Mouse (Mus musculus): Measurements from ENCODE around the gene Mrps7. TPM values are rescaled to one million over a fixed set of nuclear protein-coding genes. Genes with fewer than 3 reads are reported as not detected.

The Mrps7 gene
- total and polyA plus RNA-seq, 3 experiments = 34.3 to 61.1 (median 52.8) TPM

DNA sequence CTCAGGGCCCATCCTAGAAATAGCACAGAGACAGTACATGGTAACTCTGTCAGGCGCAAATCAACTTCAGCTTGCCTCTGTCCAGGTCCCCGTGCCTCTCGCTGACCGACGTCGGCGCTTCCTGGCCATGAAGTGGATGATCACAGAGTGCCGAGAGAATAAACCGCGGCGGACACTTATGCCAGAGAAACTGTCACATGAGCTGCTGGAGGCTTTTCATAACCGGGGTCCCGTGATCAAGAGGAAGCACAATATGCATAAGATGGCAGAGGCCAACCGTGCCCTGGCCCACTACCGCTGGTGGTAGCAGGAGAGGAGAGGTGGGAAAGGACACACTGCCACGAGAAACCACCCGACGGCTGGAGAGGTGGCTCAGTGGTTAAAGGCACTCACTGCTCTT is 3.0 kb downstream of the Mrps7 start:
- Histone ChIP-seq H3K9me3 (replicated peaks) (no peaks in the 10 kb centered on the region), H3K36me3 (replicated peaks) (peaks cover 78% of the 10 kb centered on the region), H3K27me3 (ENCODE audit: insufficient read depth, low read length) (no peaks in the 10 kb centered on the region), H3K4me3 (ENCODE audit: low read depth, low read length) (no peak overlapping the region), H3K4me1 (ENCODE audit: insufficient read depth, low read depth, low read length) (peaks cover 74% of the 10 kb centered on the region)
- ATAC-seq (ENCODE audit: extremely low read depth, insufficient number of reproducible peaks, low FRiP score, poor library complexity, severe bottlenecking) (no peak), DNase-seq (ENCODE audit: low spot score) (no peak)
- no peak for TF ChIP-seq TAL1 (conservative IDR thresholded peaks at IDR 0.05; ENCODE audit: low read depth, low read length)
- no peak for TF ChIP-seq CTCF (IDR thresholded peaks at IDR 0.05; ENCODE audit: low read depth, low read length)
- no peak for TF ChIP-seq POLR2AphosphoS5 (IDR thresholded peaks at IDR 0.05; ENCODE audit: insufficient replicate concordance, low read depth, low read length)
- TF ChIP-seq GATA2 (IDR thresholded peaks at IDR 0.05; ENCODE audit: borderline replicate concordance, low read depth, low read length) = no peak
- no peak for TF ChIP-seq GATA1 (IDR thresholded peaks at IDR 0.05; ENCODE audit: borderline replicate concordance, low read length)

DNA sequence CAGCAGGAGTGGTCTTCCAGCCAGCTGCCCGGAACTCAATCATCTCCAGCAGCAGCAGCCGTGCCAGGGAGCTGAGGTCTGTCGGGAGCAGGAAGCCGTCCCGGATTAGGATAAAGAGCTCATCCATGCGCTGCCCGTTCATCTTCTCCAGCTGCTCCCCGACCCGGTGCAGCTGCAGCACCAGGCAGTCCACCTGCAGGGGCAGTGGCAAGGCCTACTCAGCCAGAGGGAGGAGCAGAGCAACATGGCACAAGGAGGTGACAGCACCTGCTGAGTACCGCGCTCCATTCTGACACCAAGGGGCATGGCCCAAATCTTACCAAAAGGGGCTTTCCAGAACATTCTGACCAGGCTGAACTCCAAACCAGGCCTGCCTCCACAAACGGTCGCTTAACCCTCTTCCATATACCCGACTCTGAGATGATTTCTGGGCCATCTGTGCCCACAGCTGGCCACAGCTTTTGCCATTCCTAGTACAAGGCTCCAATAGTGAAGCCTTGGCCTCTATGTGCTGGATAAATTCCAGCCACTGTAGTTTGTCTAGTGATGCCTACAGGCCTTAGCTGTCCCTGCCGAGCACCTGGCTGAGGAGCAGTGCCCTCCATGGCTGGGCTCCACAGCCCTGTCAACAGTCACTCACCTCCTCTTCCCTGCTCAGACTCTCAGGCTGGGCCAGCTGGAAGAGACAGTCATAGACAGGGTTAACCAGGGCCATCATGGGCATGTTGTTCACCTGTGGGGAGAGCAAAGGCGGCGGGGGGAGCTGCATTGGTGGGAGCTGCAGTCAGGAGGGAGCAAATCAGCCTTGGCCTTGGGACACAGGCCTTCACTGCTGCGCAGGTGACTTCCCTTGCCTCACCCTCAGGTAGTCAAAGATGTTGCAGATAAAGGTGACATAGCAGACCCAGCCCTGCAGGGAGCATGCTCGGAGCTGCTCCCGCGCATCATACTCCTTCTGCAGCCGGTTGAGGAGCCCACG is 5.0 kb downstream of the Mrps7 start:
- no peaks in the 10 kb centered on the region for H3K9me3 ChIP-seq (replicated peaks)
- H3K4me3 ChIP-seq (ENCODE audit: low read depth, low read length) = peak overlapping the region; percentile 25; the same call in 1 of the 2 replicates
- no peak for ATAC-seq (ENCODE audit: extremely low read depth, insufficient number of reproducible peaks, low FRiP score, poor library complexity, severe bottlenecking)
- peaks cover 79% of the 10 kb centered on the region for H3K4me1 ChIP-seq (ENCODE audit: insufficient read depth, low read depth, low read length)
- TF ChIP-seq GATA2 (IDR thresholded peaks at IDR 0.05; ENCODE audit: borderline replicate concordance, low read depth, low read length) = no peak
- no peak for TF ChIP-seq CTCF (IDR thresholded peaks at IDR 0.05; ENCODE audit: low read depth, low read length)
- TF ChIP-seq GATA1 (IDR thresholded peaks at IDR 0.05; ENCODE audit: borderline replicate concordance, low read length) = no peak
- no peak for TF ChIP-seq TAL1 (conservative IDR thresholded peaks at IDR 0.05; ENCODE audit: low read depth, low read length)
- TF ChIP-seq POLR2AphosphoS5 (IDR thresholded peaks at IDR 0.05; ENCODE audit: insufficient replicate concordance, low read depth, low read length) = no peak
- DNase-seq (ENCODE audit: low spot score) = no peak
- H3K36me3 ChIP-seq (replicated peaks) = peaks cover 71% of the 10 kb centered on the region
- no peaks in the 10 kb centered on the region for H3K27me3 ChIP-seq (ENCODE audit: insufficient read depth, low read length)

GRCm38 (mm10) chr11:115609576-115609975 is 5.9 kb downstream of the Mrps7 start:
- Histone ChIP-seq H3K27me3 (ENCODE audit: insufficient read depth, low read length) (no peaks in the 10 kb centered on the region), H3K4me1 (ENCODE audit: insufficient read depth, low read depth, low read length) (peaks cover 85% of the 10 kb centered on the region), H3K4me3 (ENCODE audit: low read depth, low read length) (peak overlapping the region; percentile 25; the same call in 1 of the 2 replicates), H3K9me3 (replicated peaks) (no peaks in the 10 kb centered on the region), H3K36me3 (replicated peaks) (peaks cover 79% of the 10 kb centered on the region)
- no peak for DNase-seq (ENCODE audit: low spot score)
- ATAC-seq (ENCODE audit: extremely low read depth, insufficient number of reproducible peaks, low FRiP score, poor library complexity, severe bottlenecking) = no peak
- no peak for TF ChIP-seq CTCF (IDR thresholded peaks at IDR 0.05; ENCODE audit: low read depth, low read length)
- TF ChIP-seq TAL1 (conservative IDR thresholded peaks at IDR 0.05; ENCODE audit: low read depth, low read length) = no peak
- TF ChIP-seq GATA2 (IDR thresholded peaks at IDR 0.05; ENCODE audit: borderline replicate concordance, low read depth, low read length) = no peak
- no peak for TF ChIP-seq GATA1 (IDR thresholded peaks at IDR 0.05; ENCODE audit: borderline replicate concordance, low read length)
- TF ChIP-seq POLR2AphosphoS5 (IDR thresholded peaks at IDR 0.05; ENCODE audit: insufficient replicate concordance, low read depth, low read length) = no peak

DNA sequence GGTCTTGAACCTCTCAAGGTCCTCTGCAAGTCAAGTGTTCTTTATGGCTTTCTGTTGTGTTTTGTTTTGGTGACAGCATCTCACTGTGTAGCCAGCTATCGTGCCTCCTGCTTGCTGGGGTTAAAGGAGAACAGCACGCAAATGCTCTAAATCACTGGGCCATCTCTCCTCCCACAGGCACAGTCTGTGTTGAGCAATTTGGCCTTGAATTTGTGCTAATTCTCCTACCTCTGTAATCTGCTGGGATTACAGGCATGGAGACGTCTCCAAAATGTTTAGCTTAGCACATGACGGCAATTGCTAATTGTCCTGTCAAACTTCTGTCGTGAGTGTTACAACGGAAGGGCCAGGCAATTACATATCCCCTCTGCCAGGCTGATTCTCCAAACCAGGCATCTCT is 7.4 kb downstream of the Mrps7 start:
- peaks cover 73% of the 10 kb centered on the region for H3K4me1 ChIP-seq (ENCODE audit: insufficient read depth, low read depth, low read length)
- DNase-seq (ENCODE audit: low spot score) = no peak

GRCm38 (mm10) chr11:115612059-115612409 is 8.3 kb downstream of the Mrps7 start:
- Histone ChIP-seq H3K36me3 (replicated peaks) (peaks cover 79% of the 10 kb centered on the region), H3K9me3 (replicated peaks) (no peaks in the 10 kb centered on the region), H3K4me1 (ENCODE audit: insufficient read depth, low read depth, low read length) (peaks cover 65% of the 10 kb centered on the region), H3K27me3 (ENCODE audit: insufficient read depth, low read length) (no peaks in the 10 kb centered on the region), H3K4me3 (ENCODE audit: low read depth, low read length) (peak overlapping the region; percentile 85)
- ATAC-seq (ENCODE audit: extremely low read depth, insufficient number of reproducible peaks, low FRiP score, poor library complexity, severe bottlenecking) = no peak
- peak; percentile 20 for DNase-seq (ENCODE audit: low spot score)
- no peak for TF ChIP-seq GATA1 (IDR thresholded peaks at IDR 0.05; ENCODE audit: borderline replicate concordance, low read length)
- TF ChIP-seq CTCF (IDR thresholded peaks at IDR 0.05; ENCODE audit: low read depth, low read length) = no peak
- TF ChIP-seq GATA2 (IDR thresholded peaks at IDR 0.05; ENCODE audit: borderline replicate concordance, low read depth, low read length) = no peak
- no peak for TF ChIP-seq TAL1 (conservative IDR thresholded peaks at IDR 0.05; ENCODE audit: low read depth, low read length)
- no peak for TF ChIP-seq POLR2AphosphoS5 (IDR thresholded peaks at IDR 0.05; ENCODE audit: insufficient replicate concordance, low read depth, low read length)

More for the DNA sequence above, 7.4 kb downstream of the Mrps7 start:
- H3K4me3 ChIP-seq (ENCODE audit: low read depth, low read length) = no peak overlapping the region
- TF ChIP-seq TAL1 (conservative IDR thresholded peaks at IDR 0.05; ENCODE audit: low read depth, low read length) (no peak), CTCF (IDR thresholded peaks at IDR 0.05; ENCODE audit: low read depth, low read length) (no peak), GATA1 (IDR thresholded peaks at IDR 0.05; ENCODE audit: borderline replicate concordance, low read length) (no peak), POLR2AphosphoS5 (IDR thresholded peaks at IDR 0.05; ENCODE audit: insufficient replicate concordance, low read depth, low read length) (no peak), GATA2 (IDR thresholded peaks at IDR 0.05; ENCODE audit: borderline replicate concordance, low read depth, low read length) (no peak)
- H3K36me3 ChIP-seq (replicated peaks) = peaks cover 79% of the 10 kb centered on the region
- no peak for ATAC-seq (ENCODE audit: extremely low read depth, insufficient number of reproducible peaks, low FRiP score, poor library complexity, severe bottlenecking)
- H3K27me3 ChIP-seq (ENCODE audit: insufficient read depth, low read length) = no peaks in the 10 kb centered on the region
- no peaks in the 10 kb centered on the region for H3K9me3 ChIP-seq (replicated peaks)

DNA sequence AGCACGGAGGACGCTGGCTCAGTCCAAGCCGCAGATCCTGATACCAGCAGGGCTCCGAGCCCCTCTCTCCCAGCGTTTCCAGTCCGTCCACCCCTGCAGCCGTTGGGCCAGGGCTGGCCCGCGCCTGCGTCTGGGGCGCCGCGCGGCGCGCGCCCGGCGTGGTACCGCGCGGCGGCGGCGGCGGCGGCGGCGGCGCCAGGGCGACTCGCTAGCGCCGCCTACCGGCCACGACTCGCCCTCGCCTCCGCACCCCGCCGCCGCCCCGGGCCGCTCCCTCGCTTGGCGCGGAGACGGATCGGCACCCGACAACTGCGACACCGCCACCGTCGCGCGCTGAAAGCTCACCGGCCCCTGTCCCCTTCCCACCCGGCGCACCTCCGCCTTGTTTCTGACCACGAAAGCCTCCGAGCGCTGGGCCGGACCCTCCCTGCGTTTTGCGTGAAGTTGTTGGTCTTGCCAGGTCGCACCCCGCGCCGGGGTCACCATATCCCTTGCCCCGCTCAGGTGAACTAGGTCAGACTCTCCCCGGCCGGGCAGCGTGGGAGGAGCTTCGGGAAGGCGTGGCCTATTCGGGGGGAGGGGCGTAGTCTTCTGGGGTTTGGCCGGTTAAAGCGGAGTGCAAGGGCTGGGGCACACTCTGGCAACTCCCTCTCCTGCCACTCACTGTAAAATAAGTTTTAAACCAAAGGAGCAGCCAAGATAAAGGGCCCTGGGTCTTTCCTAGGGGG is 8.8 kb downstream of the Mrps7 start, which contains the start of gene Mif4gd:
Gene Mif4gd, minus strand, starts transcription at position 560 of the 728 bp plus-strand sequence.
- ATAC-seq (ENCODE audit: extremely low read depth, insufficient number of reproducible peaks, low FRiP score, poor library complexity, severe bottlenecking) (peak; percentile 85), DNase-seq (ENCODE audit: low spot score) (peak; percentile 89)
- Histone ChIP-seq H3K9me3 (replicated peaks) (no peaks in the 10 kb centered on the region), H3K4me3 (ENCODE audit: low read depth, low read length) (peak within 1 kb of the TSS; percentile 85), H3K4me1 (ENCODE audit: insufficient read depth, low read depth, low read length) (peaks cover 62% of the 10 kb centered on the region), H3K27me3 (ENCODE audit: insufficient read depth, low read length) (no peaks in the 10 kb centered on the region), H3K36me3 (replicated peaks) (peaks cover 79% of the 10 kb centered on the region)
- TF ChIP-seq GATA1 (IDR thresholded peaks at IDR 0.05; ENCODE audit: borderline replicate concordance, low read length) (no peak), TAL1 (conservative IDR thresholded peaks at IDR 0.05; ENCODE audit: low read depth, low read length) (no peak), CTCF (IDR thresholded peaks at IDR 0.05; ENCODE audit: low read depth, low read length) (peak; percentile 40; the same call in 1 of the 2 replicates)

All from G1E (cell line).